7 mouse cellular contexts compared by ENCODE assay signal in genomic region chr2:180711527-180711926, GRCm38 (mm10). TPM values are rescaled to one million over a fixed set of nuclear protein-coding genes. Genes with fewer than 3 reads are reported as not detected.
DNase-seq lines count a peak whose midpoint lies in the region; ATAC-seq lines count a peak whose summit lies in the region.

No protein-coding gene starts in this region.

- H3K9ac ChIP-seq in limb, embryonic 13.5 days = peak overlapping the region; percentile 99
- H3K9ac ChIP-seq in stomach, embryonic 16.5 days (ENCODE audit: low read length) = peak overlapping the region; percentile 100

- DNase-seq in forebrain, embryonic 10.5 days (ENCODE audit: extremely low spot score, low spot score) = no peak
- DNase-seq in spleen, adult 18-20 months = no peak
- DNase-seq in adrenal gland, postnatal 4 days (ENCODE audit: low spot score in 2 of 2) = no peak

- H3K27me3 ChIP-seq in megakaryocyte, embryonic 14.5 days (replicated peaks) = no peaks in the 10 kb centered on the region
- H3K27me3 ChIP-seq in forebrain, embryonic 10.5 days (ENCODE audit: poor library complexity, severe bottlenecking) = no peaks in the 10 kb centered on the region
- no peaks in the 10 kb centered on the region for H3K27me3 ChIP-seq in limb, embryonic 13.5 days
- H3K27me3 ChIP-seq in stomach, embryonic 16.5 days (ENCODE audit: control insufficient read depth, insufficient read depth, low read length) = no peaks in the 10 kb centered on the region

- no peaks in the 10 kb centered on the region for H3K9me3 ChIP-seq in megakaryocyte, embryonic 14.5 days
- H3K9me3 ChIP-seq in forebrain, embryonic 10.5 days = no peaks in the 10 kb centered on the region
- no peaks in the 10 kb centered on the region for H3K9me3 ChIP-seq in limb, embryonic 13.5 days
- H3K9me3 ChIP-seq in stomach, embryonic 16.5 days (replicated peaks; ENCODE audit: control insufficient read depth, low read length) = no peaks in the 10 kb centered on the region

- H3K4me1 ChIP-seq in megakaryocyte, embryonic 14.5 days = peaks cover 40% of the 10 kb centered on the region
- H3K4me1 ChIP-seq in forebrain, embryonic 10.5 days = peaks cover 26% of the 10 kb centered on the region
- H3K4me1 ChIP-seq in limb, embryonic 13.5 days = peaks cover 25% of the 10 kb centered on the region
- peaks cover 16% of the 10 kb centered on the region for H3K4me1 ChIP-seq in stomach, embryonic 16.5 days (ENCODE audit: control insufficient read depth, insufficient read depth, low read length)

- H3K27ac ChIP-seq in forebrain, embryonic 10.5 days = no peak overlapping the region
- H3K27ac ChIP-seq in limb, embryonic 13.5 days = no peak overlapping the region
- H3K27ac ChIP-seq in stomach, embryonic 16.5 days (ENCODE audit: low read length) = peak overlapping the region; percentile 94; the same call in 1 of the 2 replicates

- H3K4me3 ChIP-seq in megakaryocyte, embryonic 14.5 days (replicated peaks) = peak overlapping the region; percentile 97
- H3K4me3 ChIP-seq in forebrain, embryonic 10.5 days = peak overlapping the region; percentile 82
- H3K4me3 ChIP-seq in limb, embryonic 13.5 days = peak overlapping the region; percentile 98
- H3K4me3 ChIP-seq in stomach, embryonic 16.5 days (replicated peaks; ENCODE audit: low read length) = peak overlapping the region; percentile 98

- ATAC-seq in megakaryocyte, adult 5-6 weeks (ENCODE audit: poor library complexity, severe bottlenecking) = no peak
- ATAC-seq in limb, embryonic 13.5 days (ENCODE audit: low FRiP score, low read depth) = no peak
- ATAC-seq in stomach, embryonic 16.5 days (ENCODE audit: insufficient read depth, low FRiP score) = no peak

- H3K36me3 ChIP-seq in megakaryocyte, embryonic 14.5 days (replicated peaks; ENCODE audit: low read length) = peaks cover 39% of the 10 kb centered on the region
- peaks cover 51% of the 10 kb centered on the region for H3K36me3 ChIP-seq in forebrain, embryonic 10.5 days (replicated peaks)
- peaks cover 41% of the 10 kb centered on the region for H3K36me3 ChIP-seq in limb, embryonic 13.5 days
- peaks cover 9% of the 10 kb centered on the region; the same call in 1 of the 2 replicates for H3K36me3 ChIP-seq in stomach, embryonic 16.5 days (ENCODE audit: control insufficient read depth, insufficient read depth, low read length)

- 72% methylated on average over 4 of the region's 4 CpGs for WGBS in forebrain, embryonic 10.5 days
- WGBS in limb, embryonic 13.5 days = 40% methylated on average over 4 of the region's 4 CpGs
- WGBS in stomach, embryonic 16.5 days = 62% methylated on average over 4 of the region's 4 CpGs

- H3K4me2 ChIP-seq in limb, embryonic 13.5 days (replicated peaks) = peak overlapping the region; percentile 75
- H3K4me2 ChIP-seq in stomach, embryonic 16.5 days (ENCODE audit: low read depth, low read length) = peak overlapping the region; percentile 85

RNA-seq across cellular contexts. Expression of gene Gid8, which starts 1.6 kb away (rescaled TPM):
- 10.8 TPM in 1 of 2 replicates, not detected in the other for polyA plus RNA-seq in megakaryocyte, embryonic 14.5 days (2012; ENCODE audit: insufficient read depth, low replicate concordance)
- 72.6 and 76.0 TPM in 2 replicates for total RNA-seq in megakaryocyte, adult 5-6 weeks (2015)
- 64.1 and 82.6 TPM in 2 replicates for total RNA-seq in megakaryocyte, adult 5-6 weeks (2017)
- 46.8 and 47.7 TPM in 2 replicates for polyA plus RNA-seq in forebrain, embryonic 10.5 days (2016; fragmentation: Nextera tagmentation; extraction: Ambion mirVana)
- 63.0 and 63.8 TPM in 2 replicates for polyA plus RNA-seq in limb, embryonic 13.5 days (2015; fragmentation: Nextera tagmentation; extraction: Ambion mirVana)
- 60.7 and 65.8 TPM in 2 replicates for polyA plus RNA-seq in stomach, embryonic 16.5 days (2015; fragmentation: Nextera tagmentation; extraction: Ambion mirVana)
- 10 to 100 TPM; 72.6 to 78.2 TPM for total RNA-seq in adrenal gland, postnatal 4 days (2021)

RNA-seq across cellular contexts. Expression of gene Dido1, which starts 1.7 kb away (rescaled TPM):
- 3.4 and 8.4 TPM in 2 replicates for polyA plus RNA-seq in megakaryocyte, embryonic 14.5 days (2012; ENCODE audit: insufficient read depth, low replicate concordance)
- 30.0 and 32.1 TPM in 2 replicates for total RNA-seq in megakaryocyte, adult 5-6 weeks (2015)
- 41.3 and 46.9 TPM in 2 replicates for total RNA-seq in megakaryocyte, adult 5-6 weeks (2017)
- 33.8 and 34.3 TPM in 2 replicates for polyA plus RNA-seq in forebrain, embryonic 10.5 days (2016; fragmentation: Nextera tagmentation; extraction: Ambion mirVana)
- 30.4 and 31.5 TPM in 2 replicates for polyA plus RNA-seq in limb, embryonic 13.5 days (2015; fragmentation: Nextera tagmentation; extraction: Ambion mirVana)
- 23.9 and 26.7 TPM in 2 replicates for polyA plus RNA-seq in stomach, embryonic 16.5 days (2015; fragmentation: Nextera tagmentation; extraction: Ambion mirVana)
- 10 to 100 TPM; 60.8 to 63.3 TPM for total RNA-seq in adrenal gland, postnatal 4 days (2021)

RNA-seq across cellular contexts. Expression of gene Slc17a9, which starts 13.5 kb away (rescaled TPM):
- 3.5 and 6.1 TPM in 2 replicates for polyA plus RNA-seq in megakaryocyte, embryonic 14.5 days (2012; ENCODE audit: insufficient read depth, low replicate concordance)
- total RNA-seq in megakaryocyte, adult 5-6 weeks (2015) = 7.9 and 9.9 TPM in 2 replicates
- 5.2 and 7.1 TPM in 2 replicates for total RNA-seq in megakaryocyte, adult 5-6 weeks (2017)
- 0.46 and 0.95 TPM in 2 replicates for polyA plus RNA-seq in forebrain, embryonic 10.5 days (2016; fragmentation: Nextera tagmentation; extraction: Ambion mirVana)
- polyA plus RNA-seq in limb, embryonic 13.5 days (2015; fragmentation: Nextera tagmentation; extraction: Ambion mirVana) = 0.62 and 0.98 TPM in 2 replicates
- polyA plus RNA-seq in stomach, embryonic 16.5 days (2015; fragmentation: Nextera tagmentation; extraction: Ambion mirVana) = 4.9 and 5.1 TPM in 2 replicates
- 1 to 10 TPM; 2.9 to 3.2 TPM for total RNA-seq in adrenal gland, postnatal 4 days (2021)
